Mouse (Mus musculus) spleen, postnatal 36 days (tissue): ENCODE results near the gene Med18.
A peak's percentile ranks its signal among the peaks of the same experiment; 100 is the strongest.

Experiments
- DNase-seq, 2 experiments: peaks; one replicate each; pipeline ENCODE4 v3.0.0; 2022; ENCODE audit warnings: low spot score in 2 of 2, mixed read lengths in 1 of 2

Med18 gene

GRCm38 (mm10) chr4:132463430-132464254 is at the start of gene Med18:
TSS of gene Med18 (minus strand) at chr4:132463921.
- DNase-seq: peak; percentile 93 to 94

GRCm38 (mm10) chr4:132512080-132512479 is 48.4 kb upstream of the Med18 start:
- no peak for DNase-seq

GRCm38 (mm10) chr4:132510352-132510798 is 46.7 kb upstream of the Med18 start, which contains the start of gene Sesn2:
TSS of gene Sesn2 (minus strand) at chr4:132510501.
- DNase-seq: peak; percentile 98

- DNase-seq: peak; percentile 33 to 51
These were observed 46.0 kb upstream of the Med18 start for GRCm38 (mm10) chr4:132509621-132510296.

- no peak for DNase-seq
These were observed 43.5 kb upstream of the Med18 start for GRCm38 (mm10) chr4:132507210-132507609.

- DNase-seq: no peak
These were observed 42.5 kb upstream of the Med18 start for GRCm38 (mm10) chr4:132506250-132506649.

- no peak for DNase-seq
These were observed 42.1 kb upstream of the Med18 start for GRCm38 (mm10) chr4:132505800-132506199.

- peak in 1 of 2 experiments; percentile 38 for DNase-seq
These were observed 41.5 kb upstream of the Med18 start for GRCm38 (mm10) chr4:132505034-132505738.

GRCm38 (mm10) chr4:132503344-132503743 is 39.6 kb upstream of the Med18 start:
- no peak for DNase-seq

- no peak for DNase-seq
These were observed 37.9 kb upstream of the Med18 start for GRCm38 (mm10) chr4:132501639-132502038.

GRCm38 (mm10) chr4:132494271-132494918 is 30.7 kb upstream of the Med18 start:
- peak; percentile 54 to 56 for DNase-seq

- no peak for DNase-seq
These were observed 28.7 kb upstream of the Med18 start for GRCm38 (mm10) chr4:132492178-132493060.

GRCm38 (mm10) chr4:132491748-132492147 is 28.0 kb upstream of the Med18 start:
- no peak for DNase-seq

GRCm38 (mm10) chr4:132491057-132491456 is 27.3 kb upstream of the Med18 start:
- DNase-seq: no peak

GRCm38 (mm10) chr4:132490273-132491010 is 26.7 kb upstream of the Med18 start:
- DNase-seq: no peak

GRCm38 (mm10) chr4:132488976-132489375 is 25.3 kb upstream of the Med18 start:
- no peak for DNase-seq

GRCm38 (mm10) chr4:132488521-132488920 is 24.8 kb upstream of the Med18 start:
- DNase-seq: no peak

- no peak for DNase-seq
These were observed 21.1 kb upstream of the Med18 start for GRCm38 (mm10) chr4:132484820-132485219.

GRCm38 (mm10) chr4:132484231-132484630 is 20.5 kb upstream of the Med18 start:
- no peak for DNase-seq
